Mouse (Mus musculus): ENCODE data around the gene Pde10a. TPM values are rescaled to one million over a fixed set of nuclear protein-coding genes. Genes with fewer than 3 reads are reported as not detected.

Gene Pde10a
- polyA plus RNA-seq, 1 experiment from 2014 or later = 1.4 TPM

DNA sequence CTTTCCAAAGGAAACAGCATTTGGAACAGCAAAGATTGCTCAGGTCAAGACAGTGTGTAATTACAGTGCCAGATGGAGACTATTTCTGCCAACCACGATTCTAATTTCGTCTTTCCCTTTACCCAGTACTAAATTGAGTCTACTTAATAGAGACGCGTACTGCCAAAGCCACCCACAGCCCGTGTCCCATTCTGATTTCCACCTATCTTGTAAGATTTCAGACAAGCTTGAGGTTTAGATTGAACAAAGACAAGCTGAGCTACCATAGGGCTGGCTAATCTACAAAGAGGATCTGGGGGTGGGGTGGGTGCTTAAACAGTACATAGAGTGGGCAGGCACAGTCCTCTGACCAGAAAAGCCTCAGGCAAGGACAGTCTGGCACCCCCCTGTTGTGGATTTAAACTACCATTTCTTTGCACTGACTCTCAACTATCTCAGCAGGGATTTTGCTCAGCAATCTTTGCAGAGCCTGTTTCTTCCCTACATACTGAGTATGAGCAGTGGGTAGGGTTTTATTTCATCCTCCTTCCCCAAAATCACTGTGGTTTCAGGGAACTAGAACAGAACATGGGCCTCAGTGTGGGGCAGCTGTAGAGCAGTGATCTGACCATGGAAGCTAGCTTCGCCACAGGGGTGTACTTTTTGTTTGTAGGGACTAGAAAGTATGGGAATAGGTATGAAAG lies 507.3 kb downstream of the Pde10a start:
- WGBS = 79% methylated on average over 6 of the region's 6 CpGs
- Histone ChIP-seq H3K27ac (ENCODE audit: low read length) (no peak overlapping the region), H3K36me3 (ENCODE audit: control insufficient read depth, insufficient read depth, low read length) (no peaks in the 10 kb centered on the region), H3K4me2 (replicated peaks; ENCODE audit: low read depth, low read length) (no peak overlapping the region), H3K27me3 (ENCODE audit: control insufficient read depth, insufficient read depth, low read length) (no peaks in the 10 kb centered on the region), H3K9me3 (ENCODE audit: control insufficient read depth, low read depth, low read length) (no peaks in the 10 kb centered on the region), H3K4me1 (ENCODE audit: control insufficient read depth, insufficient read depth, low read length) (no peaks in the 10 kb centered on the region), H3K9ac (replicated peaks; ENCODE audit: low read depth, low read length) (no peak overlapping the region), H3K4me3 (ENCODE audit: low read depth, low read length) (no peak overlapping the region)
- ATAC-seq (ENCODE audit: insufficient number of reproducible peaks, insufficient read depth, low FRiP score, low read depth) = no peak

DNA sequence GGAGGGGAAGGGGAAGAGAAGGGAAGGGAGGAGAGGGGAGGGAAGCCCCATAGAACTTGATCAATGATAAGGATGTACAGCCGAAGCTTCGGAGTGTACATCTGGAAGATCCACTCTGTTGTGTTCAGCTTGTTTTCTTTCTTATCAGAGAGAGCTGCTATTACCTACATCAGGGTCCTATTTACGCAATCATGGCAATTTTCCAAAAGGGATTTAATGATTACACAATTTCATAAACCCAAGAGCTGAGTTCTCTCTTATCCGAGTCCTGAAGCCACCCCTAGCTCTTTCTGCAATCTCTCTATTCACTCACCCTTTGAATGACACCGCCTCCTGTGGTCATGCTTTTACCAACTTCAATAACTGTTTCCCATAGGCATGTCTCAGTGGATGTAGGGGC lies 508.3 kb downstream of the Pde10a start:
- Histone ChIP-seq H3K4me3 (ENCODE audit: low read depth, low read length) (no peak overlapping the region), H3K36me3 (ENCODE audit: control insufficient read depth, insufficient read depth, low read length) (no peaks in the 10 kb centered on the region), H3K4me1 (ENCODE audit: control insufficient read depth, insufficient read depth, low read length) (no peaks in the 10 kb centered on the region), H3K9me3 (ENCODE audit: control insufficient read depth, low read depth, low read length) (no peaks in the 10 kb centered on the region), H3K4me2 (replicated peaks; ENCODE audit: low read depth, low read length) (no peak overlapping the region), H3K27me3 (ENCODE audit: control insufficient read depth, insufficient read depth, low read length) (no peaks in the 10 kb centered on the region), H3K27ac (ENCODE audit: low read length) (no peak overlapping the region), H3K9ac (replicated peaks; ENCODE audit: low read depth, low read length) (no peak overlapping the region)
- WGBS = 75% methylated on average over 5 of the region's 5 CpGs
- ATAC-seq (ENCODE audit: insufficient number of reproducible peaks, insufficient read depth, low FRiP score, low read depth) = no peak

DNA sequence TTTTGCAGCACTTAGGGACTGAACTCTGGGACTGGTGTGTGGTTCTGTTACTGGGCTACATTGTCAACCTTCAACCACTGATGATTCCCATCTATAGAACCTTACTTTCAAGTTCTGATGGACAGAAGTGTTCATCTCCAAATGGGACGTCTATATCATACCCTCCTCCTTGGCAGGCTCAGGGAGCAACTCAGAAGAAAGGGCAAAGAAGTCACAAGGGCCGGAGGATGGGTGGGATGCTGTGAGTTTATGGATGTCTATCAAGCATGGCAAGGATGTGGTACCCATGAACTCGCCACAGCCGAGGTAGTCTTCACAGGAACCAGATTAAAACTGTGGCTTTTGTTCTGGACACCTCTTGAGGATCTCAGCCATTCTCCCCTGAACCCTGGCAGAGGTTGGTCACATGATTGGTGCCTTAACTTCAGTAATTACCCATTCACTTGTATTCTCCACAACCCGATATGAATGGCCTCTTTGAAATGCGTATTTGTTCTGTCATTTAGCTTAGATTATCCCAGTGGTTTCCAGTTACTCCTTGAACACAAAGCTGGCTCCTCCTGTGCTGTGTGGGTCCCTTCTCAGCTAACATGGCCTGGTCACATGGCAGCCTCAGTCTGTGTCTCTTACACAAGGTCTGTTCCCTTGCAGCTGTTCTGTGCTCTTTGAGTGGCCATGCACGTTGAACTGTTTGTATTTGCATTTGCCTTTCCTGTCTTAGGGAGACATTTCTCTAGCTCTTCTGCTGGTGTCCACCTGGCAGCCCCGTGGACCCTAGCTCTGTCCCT lies 510.6 kb downstream of the Pde10a start:
- no peak overlapping the region for H3K27ac ChIP-seq (ENCODE audit: low read length)
- 69% methylated on average over 8 of the region's 8 CpGs for WGBS
- H3K9ac ChIP-seq (replicated peaks; ENCODE audit: low read depth, low read length) = no peak overlapping the region
- H3K4me2 ChIP-seq (replicated peaks; ENCODE audit: low read depth, low read length) = no peak overlapping the region
- H3K27me3 ChIP-seq (ENCODE audit: control insufficient read depth, insufficient read depth, low read length) = no peaks in the 10 kb centered on the region
- ATAC-seq (ENCODE audit: insufficient number of reproducible peaks, insufficient read depth, low FRiP score, low read depth) = no peak
- H3K4me3 ChIP-seq (ENCODE audit: low read depth, low read length) = no peak overlapping the region
- H3K4me1 ChIP-seq (ENCODE audit: control insufficient read depth, insufficient read depth, low read length) = no peaks in the 10 kb centered on the region
- no peaks in the 10 kb centered on the region for H3K36me3 ChIP-seq (ENCODE audit: control insufficient read depth, insufficient read depth, low read length)
- H3K9me3 ChIP-seq (ENCODE audit: control insufficient read depth, low read depth, low read length) = no peaks in the 10 kb centered on the region

Other genes with a start within 250 kb of the Pde10a start
- 182 and 183 TPM in 2 replicates for gene Mpc1, start 242.5 kb upstream of the Pde10a start, polyA plus RNA-seq (2014; fragmentation: Nextera tagmentation; extraction: Ambion mirVana)
- 63.5 and 77.2 TPM in 2 replicates for gene Sft2d1, start 214.3 kb upstream of the Pde10a start, polyA plus RNA-seq (2014; fragmentation: Nextera tagmentation; extraction: Ambion mirVana)
- gene Prr18, start 187.9 kb upstream of the Pde10a start, polyA plus RNA-seq (2014; fragmentation: Nextera tagmentation; extraction: Ambion mirVana) = 0.69 and 0.83 TPM in 2 replicates
- gene T2, start 169.4 kb upstream of the Pde10a start, polyA plus RNA-seq (2014; fragmentation: Nextera tagmentation; extraction: Ambion mirVana) = 0.24 and 0.88 TPM in 2 replicates
- 0.71 and 0.87 TPM in 2 replicates for gene T, start 90.9 kb upstream of the Pde10a start, polyA plus RNA-seq (2014; fragmentation: Nextera tagmentation; extraction: Ambion mirVana)
- gene Gm17087, start 41.6 kb downstream of the Pde10a start, polyA plus RNA-seq (2014; fragmentation: Nextera tagmentation; extraction: Ambion mirVana) = not detected in 2 replicates

All from stomach, embryonic 14.5 days (tissue).